Mouse (Mus musculus) left cerebral cortex, postnatal 10 days (tissue): ENCODE measurements around the gene Gm44579. TPM values are rescaled to one million over a fixed set of nuclear protein-coding genes. Genes with fewer than 3 reads are reported as not detected.

Experiments used
- DNase-seq, 2 experiments: peaks; one replicate each; pipeline ENCODE4 v3.0.0; 2021 to 2022; ENCODE audit warnings: low spot score in 2 of 2, mixed read lengths in 1 of 2; ENCODE audit errors: extremely low spot score in 1 of 2
- intact Hi-C: fragments of 180-260 bp; cut with DNase I; formaldehyde crosslinking; loops from one replicate; pipeline ENCODE4 v1.15.1; 2025
- total RNA-seq, 2 experiments: library from RNA; stranded (reverse); gene quantifications; 2 replicates each; pipeline ENCODE4 v1.2.3; 2021

The Gm44579 gene
- total RNA-seq: not detected

DNA sequence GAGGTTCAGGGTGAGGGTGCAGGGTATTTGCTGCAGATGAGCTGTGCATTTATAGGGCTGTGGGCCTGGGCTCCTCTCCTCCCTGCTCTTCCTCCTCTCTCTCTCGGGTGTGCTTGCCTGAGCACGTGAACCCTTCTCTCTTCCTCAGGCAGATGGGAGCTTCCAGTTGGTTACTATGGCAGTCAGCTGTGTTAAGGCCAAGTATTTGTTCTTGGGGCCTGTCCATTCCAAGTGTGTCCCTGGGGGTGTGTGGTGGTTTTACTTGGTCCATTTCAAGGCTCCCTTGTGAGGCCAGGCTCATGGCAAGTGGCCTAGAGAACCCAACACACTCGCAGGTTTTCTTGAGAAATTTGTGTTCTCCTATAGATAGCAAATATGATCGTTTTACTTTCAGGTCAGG lies at the start of gene Gm44579, which contains the start of gene Olfr287:
Gene Gm44579, minus strand, starts transcription at position 101 of the 400 bp plus-strand sequence.
Gene Olfr287, minus strand, starts transcription at position 180 of the 400 bp plus-strand sequence.
- DNase-seq: no peak
- intact Hi-C loops: no loop called here

- no peak for DNase-seq
- intact Hi-C loops: no loop called here
These were observed 37.0 kb upstream of the Gm44579 start for GRCm38 (mm10) chr15:98257776-98258175.

GRCm38 (mm10) chr15:98257193-98257592 lies 36.4 kb upstream of the Gm44579 start, which contains the start of gene H1fnt:
TSS of gene H1fnt (minus strand) at chr15:98257293.
- no peak for DNase-seq
- intact Hi-C loops: no loop called here

DNA sequence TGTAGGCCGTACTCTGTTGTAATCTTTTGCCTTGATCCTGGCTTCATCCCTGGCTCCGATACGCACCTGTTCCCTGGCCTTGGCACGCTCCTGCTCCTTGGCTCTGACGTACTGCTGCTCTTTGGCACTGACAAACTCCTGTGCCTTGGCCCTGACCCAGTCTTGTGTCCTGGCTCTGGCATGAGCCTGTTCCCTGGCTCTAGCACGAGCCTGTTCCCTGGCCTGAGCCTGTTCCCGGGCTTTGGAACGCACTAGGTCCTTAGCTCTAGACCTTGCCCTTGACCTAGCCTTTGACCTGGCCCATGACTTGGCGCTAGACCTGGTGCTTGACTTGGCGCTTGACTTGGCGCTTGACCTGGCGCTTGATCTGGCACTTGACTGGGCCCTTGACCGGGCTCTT lies 35.5 kb upstream of the Gm44579 start:
- intact Hi-C loops: no loop called here
- peak in 1 of 2 experiments; percentile 16 for DNase-seq

- intact Hi-C loops: no loop called here
- DNase-seq: no peak
These were observed 14.7 kb upstream of the Gm44579 start for GRCm38 (mm10) chr15:98235442-98235841.

- intact Hi-C loops: no loop called here
- DNase-seq: no peak
These were observed 13.6 kb upstream of the Gm44579 start, which contains the start of gene Olfr286 for GRCm38 (mm10) chr15:98234350-98234749. TSS of gene Olfr286 (minus strand) at chr15:98234450.

DNA sequence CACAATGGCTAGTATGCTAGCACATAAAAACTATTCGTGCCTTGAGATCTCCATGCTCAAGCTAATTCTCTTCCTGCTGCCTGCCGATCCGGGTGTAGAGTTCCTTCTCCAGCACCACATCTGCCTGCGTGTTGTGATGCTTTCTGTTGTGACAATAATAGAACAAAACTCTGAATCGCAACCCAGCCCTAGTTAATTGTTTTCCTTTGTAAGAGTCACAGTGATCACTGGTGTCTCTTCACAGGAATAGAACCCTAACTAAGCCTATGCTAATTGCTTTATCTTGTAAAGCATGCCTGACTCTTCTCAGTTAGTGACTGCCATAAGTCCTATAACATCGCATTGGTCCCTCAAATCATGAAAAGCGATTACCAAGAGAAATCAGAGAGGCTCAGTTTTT lies 5.3 kb upstream of the Gm44579 start:
- no peak for DNase-seq
- intact Hi-C loops: no loop called here

GRCm38 (mm10) chr15:98225610-98226009 lies 4.8 kb upstream of the Gm44579 start:
- DNase-seq: no peak
- intact Hi-C loops: no loop called here

- intact Hi-C loops: no loop called here
- no peak for DNase-seq
These were observed 1.6 kb upstream of the Gm44579 start for GRCm38 (mm10) chr15:98222377-98222776.

- peak in 1 of 2 experiments; percentile 22 for DNase-seq
- intact Hi-C loops: no loop called here
These were observed 6.6 kb downstream of the Gm44579 start for GRCm38 (mm10) chr15:98214130-98214529.

GRCm38 (mm10) chr15:98213336-98213870 lies 7.4 kb downstream of the Gm44579 start:
- intact Hi-C loops: no loop called here
- DNase-seq: no peak

DNA sequence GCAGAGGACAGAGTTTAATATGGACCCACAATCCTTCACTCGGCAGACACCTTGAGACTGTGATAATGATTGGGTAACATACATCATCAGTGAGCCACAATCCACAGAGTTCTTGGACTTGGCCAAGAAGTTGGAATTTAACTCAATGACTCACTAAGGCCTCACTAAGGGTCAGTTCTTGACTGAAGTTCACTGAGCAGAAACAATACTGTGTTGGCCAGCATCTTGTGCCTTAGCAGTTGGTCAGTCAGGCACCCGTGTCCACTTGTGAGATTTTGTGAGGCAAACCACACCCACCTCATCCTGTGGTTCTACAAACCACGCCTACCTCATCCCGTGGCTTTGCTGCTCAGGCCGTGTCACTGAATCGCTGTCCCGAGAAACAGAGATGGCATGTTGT lies 11.1 kb downstream of the Gm44579 start:
- intact Hi-C loops: no loop called here
- DNase-seq: no peak

GRCm38 (mm10) chr15:98195442-98195841 lies 25.3 kb downstream of the Gm44579 start, which contains the start of gene Olfr288:
TSS of gene Olfr288 (minus strand) at chr15:98195542.
- intact Hi-C loops: no loop called here
- no peak for DNase-seq

- intact Hi-C loops: loop anchor here (5.0 to 10.0 kb wide), 2 partner anchors 223 to 320 kb away; no protein-coding TSS in a partner anchor
- no peak for DNase-seq
These were observed 36.3 kb downstream of the Gm44579 start for GRCm38 (mm10) chr15:98184456-98184855.

DNA sequence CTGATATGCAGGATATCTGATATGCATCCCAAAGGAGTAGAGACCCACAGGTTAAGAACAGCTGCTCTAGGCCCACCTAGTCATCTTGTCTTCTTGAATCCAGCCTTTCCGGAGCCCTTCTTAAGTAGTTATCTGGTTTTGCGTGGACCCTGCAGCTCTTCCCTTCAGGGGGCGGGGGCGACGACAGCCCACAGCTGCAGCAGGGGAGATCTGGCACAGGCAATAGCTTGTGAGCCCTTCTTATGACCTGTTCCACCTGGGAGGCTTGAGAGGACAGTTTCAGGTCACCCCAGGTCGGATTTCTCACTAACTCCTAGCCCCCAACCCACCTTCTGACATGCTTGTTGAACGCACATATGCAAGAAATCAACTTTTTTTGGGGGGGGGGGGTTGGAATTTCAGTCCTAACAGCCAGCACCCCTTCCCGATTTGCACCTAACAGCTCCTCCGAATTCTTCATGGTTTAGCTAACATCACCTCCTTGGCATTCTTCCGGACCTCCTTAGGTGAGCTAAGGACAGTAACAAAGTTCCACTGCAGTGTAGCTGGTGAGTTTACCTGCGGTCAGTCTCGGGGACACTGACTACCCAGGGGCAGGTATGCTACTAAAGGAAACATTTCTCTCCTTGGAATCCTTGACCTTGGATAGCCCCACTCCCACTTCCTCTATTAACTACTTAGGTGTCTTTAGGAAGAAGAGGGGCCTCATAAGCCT lies 38.8 kb downstream of the Gm44579 start:
- no peak for DNase-seq
- intact Hi-C loops: loop anchor here (2.0 to 10.0 kb wide), 3 partner anchors 207 to 323 kb away; no protein-coding TSS in a partner anchor

- intact Hi-C loops: loop anchor here (2.0 to 10.0 kb wide), 3 partner anchors 208 to 324 kb away; no protein-coding TSS in a partner anchor
These were observed 39.6 kb downstream of the Gm44579 start for GRCm38 (mm10) chr15:98181132-98181711.

GRCm38 (mm10) chr15:98180567-98181131 lies 40.1 kb downstream of the Gm44579 start:
- intact Hi-C loops: loop anchor here (2.0 to 10.0 kb wide), 3 partner anchors 208 to 324 kb away; no protein-coding TSS in a partner anchor

More at GRCm38 (mm10) chr15:98181132-98181711, 39.6 kb downstream of the Gm44579 start:
- peak; percentile 89 to 95 for DNase-seq

GRCm38 (mm10) chr15:98177320-98177719 lies 43.5 kb downstream of the Gm44579 start:
- DNase-seq: no peak
- intact Hi-C loops: no loop called here

More at GRCm38 (mm10) chr15:98180567-98181131, 40.1 kb downstream of the Gm44579 start:
- DNase-seq: no peak

DNA sequence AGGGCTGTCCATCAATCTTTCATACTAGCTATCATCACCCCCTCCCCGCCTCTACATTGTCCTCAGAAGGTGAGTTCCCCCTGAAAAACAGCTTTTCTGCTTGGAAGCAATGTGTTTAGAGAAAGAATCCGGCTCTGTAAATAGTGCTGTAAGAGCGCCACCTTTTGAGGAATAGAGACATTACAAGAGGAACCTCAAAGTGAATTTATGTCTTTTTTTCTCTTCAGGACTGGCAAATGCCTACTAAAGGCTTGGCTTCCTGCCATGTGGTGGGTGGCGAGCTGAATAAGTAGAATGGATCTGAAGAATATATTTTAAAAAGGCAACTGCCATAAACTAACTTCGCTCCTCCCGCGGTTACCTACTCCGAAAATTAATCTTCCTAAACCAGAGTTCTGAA lies 47.0 kb downstream of the Gm44579 start:
- intact Hi-C loops: loop anchor here (5.0 kb wide), 1 partner anchor 82 kb away; the partner anchor contains the start of genes Pfkm and Senp1
- peak; percentile 80 to 84 for DNase-seq
